Mouse (Mus musculus): Measurements from ENCODE around the gene Nos2.

DNA sequence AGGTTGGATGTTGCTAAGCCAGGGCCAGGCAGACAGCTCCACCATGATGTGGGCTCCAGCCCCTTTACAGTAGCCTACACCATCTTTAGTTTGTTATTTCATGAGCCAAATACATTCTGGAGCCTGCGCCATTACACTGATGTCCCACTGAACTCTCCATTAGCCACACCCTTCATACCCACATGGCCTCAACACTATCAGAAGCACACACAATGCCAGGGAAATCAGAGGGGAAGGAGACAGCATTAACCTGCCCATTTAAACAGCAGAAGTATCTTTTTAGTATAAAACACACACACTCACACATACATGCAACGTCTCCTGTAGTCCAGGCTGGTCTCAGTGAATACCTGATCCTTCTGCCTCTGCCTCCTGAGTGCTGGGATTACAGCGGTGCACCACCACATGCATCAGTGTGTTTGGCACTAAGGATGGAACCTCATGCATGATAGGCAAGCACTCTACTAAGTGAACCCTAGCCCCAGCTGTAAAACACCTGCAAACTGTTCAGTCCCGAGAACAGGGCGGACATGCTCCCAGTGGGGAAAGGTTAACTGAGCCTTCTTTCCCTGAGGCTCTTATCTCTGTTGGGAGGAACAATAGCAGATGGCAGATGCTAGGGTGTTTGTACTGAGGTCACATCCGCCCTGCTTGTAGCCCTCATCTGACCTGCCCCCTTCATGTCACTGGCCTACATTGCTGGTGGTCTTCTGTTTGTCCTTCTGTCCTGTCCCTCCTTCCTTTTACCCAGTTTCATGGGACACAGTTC lies 87.6 kb downstream of the Nos2 start:
- TF ChIP-seq TAL1 (IDR thresholded peaks at IDR 0.05; ENCODE audit: low read length) (no peak), GATA1 (IDR thresholded peaks at IDR 0.05; ENCODE audit: low read length) (no peak)
